Mouse (Mus musculus) adrenal gland (tissue): Measurements from ENCODE around the gene Layn.

Source experiments
- intact Hi-C: fragments of 180-260 bp; cut with DNase I; formaldehyde crosslinking; loops from one replicate; pipeline ENCODE4 v1.15.1; 2025
- long read RNA-seq, 2 experiments: library from polyadenylated mRNA; unstranded; transcript quantifications; one replicate each; pipeline ENCODE4 v2.0.0; 2020; ENCODE audit warnings: borderline replicate concordance in 1 of 2; ENCODE audit not compliant: insufficient replicate concordance in 1 of 2

Gene Layn
- long read RNA-seq, experiment 1, partial matches to known transcripts = 0 of 24 reads
- long read RNA-seq, experiment 1, other reads (novel, unspliced or antisense) = 23 of 24 reads
- long read RNA-seq, experiment 2, partial matches to known transcripts = 8 of 18 reads
- long read RNA-seq, experiment 2, other reads (novel, unspliced or antisense) = 10 of 18 reads

- intact Hi-C loops = no loop called here
These were observed at the start of gene Layn for GRCm38 (mm10) chr9:51076979-51077315. TSS of gene Layn (minus strand) at chr9:51077094.

GRCm38 (mm10) chr9:51114767-51115166 is 37.9 kb upstream of the Layn start:
- intact Hi-C loops = no loop called here

- intact Hi-C loops = no loop called here
These were observed 28.9 kb upstream of the Layn start for GRCm38 (mm10) chr9:51105751-51106150.

- intact Hi-C loops = no loop called here
These were observed 27.1 kb upstream of the Layn start for GRCm38 (mm10) chr9:51103808-51104514.

GRCm38 (mm10) chr9:51102963-51103807 is 26.3 kb upstream of the Layn start:
- intact Hi-C loops = no loop called here

GRCm38 (mm10) chr9:51101756-51102425 is 25.0 kb upstream of the Layn start, which contains the start of gene 4833427G06Rik:
TSS of gene 4833427G06Rik (minus strand) at chr9:51102078.
- intact Hi-C loops = no loop called here

GRCm38 (mm10) chr9:51096306-51096705 is 19.4 kb upstream of the Layn start:
- intact Hi-C loops = no loop called here

GRCm38 (mm10) chr9:51093697-51094096 is 16.8 kb upstream of the Layn start:
- intact Hi-C loops = no loop called here

- intact Hi-C loops = no loop called here
These were observed 4.7 kb upstream of the Layn start for GRCm38 (mm10) chr9:51081614-51082013.

GRCm38 (mm10) chr9:51076300-51076978 is 455 bp downstream of the Layn start:
- intact Hi-C loops = no loop called here

GRCm38 (mm10) chr9:51075780-51076179 is 1.1 kb downstream of the Layn start:
- intact Hi-C loops = no loop called here

- intact Hi-C loops = no loop called here
These were observed 6.1 kb downstream of the Layn start for GRCm38 (mm10) chr9:51070801-51071200.

- intact Hi-C loops = no loop called here
These were observed 8.7 kb downstream of the Layn start for GRCm38 (mm10) chr9:51068202-51068601.

- intact Hi-C loops = no loop called here
These were observed 16.3 kb downstream of the Layn start, which contains the start of gene Btg4 for GRCm38 (mm10) chr9:51060601-51061000. TSS of gene Btg4 (plus strand) at chr9:51060901.

GRCm38 (mm10) chr9:51058951-51059521 is 17.9 kb downstream of the Layn start:
- intact Hi-C loops = no loop called here

- intact Hi-C loops = no loop called here
These were observed 20.3 kb downstream of the Layn start for GRCm38 (mm10) chr9:51056360-51057324.

GRCm38 (mm10) chr9:51052180-51052579 is 24.7 kb downstream of the Layn start:
- intact Hi-C loops = loop anchor here (5.0 kb wide), 2 partner anchors 85 to 200 kb away; no protein-coding TSS in a partner anchor

- intact Hi-C loops = no loop called here
These were observed 34.8 kb downstream of the Layn start for GRCm38 (mm10) chr9:51042136-51042535.

GRCm38 (mm10) chr9:51041491-51041980 is 35.4 kb downstream of the Layn start:
- intact Hi-C loops = no loop called here
